Mouse (Mus musculus) embryonic fibroblast, embryonic 13.5 days (primary cell): Measurements from ENCODE around the gene Anapc15. TPM values are rescaled to one million over a fixed set of nuclear protein-coding genes. Genes with fewer than 3 reads are reported as not detected.

ENCODE experiments used
- H3K27ac ChIP-seq: 2 replicates; pipeline ENCODE4 v1.5.1; 2012; ENCODE audit warnings: low read length, control low read depth, inconsistent platforms; ENCODE audit not compliant: insufficient read depth
- H3K4me1 ChIP-seq: 2 replicates; pipeline ENCODE4 v1.6.1; 2011; ENCODE audit warnings: low read length; ENCODE audit not compliant: control insufficient read depth, insufficient read depth
- H3K4me3 ChIP-seq: 2 replicates; pipeline ENCODE4 v1.5.1; 2011; ENCODE audit warnings: mild to moderate bottlenecking, control low read depth, low read length; ENCODE audit not compliant: insufficient read depth
- CTCF ChIP-seq: IDR thresholded peaks from 2 replicates; pipeline ENCODE4 v1.5.1; 2011; ENCODE audit warnings: mild to moderate bottlenecking, control low read depth, low read length, moderate library complexity, borderline replicate concordance; ENCODE audit not compliant: insufficient read depth
- POLR2A ChIP-seq: IDR thresholded peaks from 2 replicates; pipeline ENCODE4 v1.6.1; 2011; ENCODE audit warnings: low read depth, mild to moderate bottlenecking, control low read depth, low read length, moderate library complexity
- polyA plus RNA-seq: library from polyadenylated mRNA; stranded (reverse); fragments of >200 nt; gene quantifications from 2 replicates; pipeline ENCODE4 v1.2.4, GENCODE M21; 2011; ENCODE audit warnings: low read depth; ENCODE audit not compliant: missing spikeins, insufficient read length

Gene Anapc15
- polyA plus RNA-seq, 1 experiment, result 47.1 TPM

DNA sequence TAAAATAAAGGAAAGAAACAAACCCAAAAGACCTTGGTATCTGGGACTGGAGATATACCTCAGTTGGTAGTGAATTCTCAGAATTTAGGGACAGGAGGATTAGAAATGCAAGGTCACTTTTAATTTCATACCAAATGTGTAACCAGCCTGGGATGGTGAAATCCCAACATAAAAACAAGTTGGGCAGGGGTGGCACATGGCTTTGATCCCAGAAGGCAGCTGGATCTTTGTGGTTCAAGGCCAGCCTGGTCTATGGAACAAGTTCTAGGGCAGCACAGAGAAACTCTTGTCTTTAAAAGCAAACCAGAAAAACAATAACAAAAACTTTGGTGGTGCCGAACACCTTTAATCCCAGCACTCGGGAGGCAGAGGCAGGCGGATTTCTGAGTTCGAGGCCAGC is 4.0 kb downstream of the Anapc15 start:
- Histone ChIP-seq H3K4me3 (no peak overlapping the region), H3K27ac (no peak overlapping the region), H3K4me1 (no peaks in the 10 kb centered on the region; the same call in 1 of the 2 replicates)
- TF ChIP-seq POLR2A, result no peak
- no peak for TF ChIP-seq CTCF

DNA sequence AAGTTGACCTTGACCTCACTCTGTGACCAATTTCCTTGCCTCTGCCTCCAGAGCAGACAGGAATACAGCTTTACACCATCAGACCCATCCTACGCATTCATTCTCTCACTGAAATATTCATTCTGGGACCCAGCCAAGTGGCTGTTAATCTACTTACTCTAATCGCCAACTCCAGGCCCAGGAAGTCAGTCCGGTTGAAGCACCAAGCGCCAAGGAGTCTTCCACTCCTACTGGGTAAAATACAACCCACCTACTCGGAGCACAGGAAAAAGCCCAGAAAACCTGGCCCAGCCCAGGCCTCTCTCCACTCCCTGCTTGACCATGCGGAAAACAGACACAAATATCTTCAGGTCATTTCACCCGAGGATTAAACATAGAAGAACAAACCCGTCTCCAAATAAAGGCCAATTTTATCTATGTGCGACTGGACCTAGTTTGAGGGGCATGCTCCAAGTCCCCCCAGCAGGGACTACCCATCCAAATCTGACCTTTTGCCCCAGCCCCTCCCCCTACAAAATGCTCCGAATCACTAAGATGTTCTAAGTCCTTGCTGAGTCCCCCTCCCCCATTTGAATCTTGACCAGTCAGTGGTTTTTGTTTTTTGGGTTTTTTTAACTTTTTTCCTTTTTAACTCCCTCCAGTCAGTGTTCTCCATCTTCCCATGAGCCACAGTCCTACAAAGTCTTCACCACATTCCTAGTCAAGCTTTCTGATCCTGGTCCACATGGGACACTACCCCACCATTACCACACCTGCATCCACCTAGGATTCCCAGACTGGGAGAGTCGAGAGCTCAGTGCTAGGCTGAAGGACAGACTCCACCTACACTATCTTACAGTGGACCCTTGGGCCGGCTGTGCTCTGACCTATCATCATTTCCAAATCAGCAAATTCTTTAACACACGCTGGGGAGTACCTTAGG is 5.0 kb downstream of the Anapc15 start:
- no peak overlapping the region for H3K27ac ChIP-seq
- H3K4me3 ChIP-seq, result no peak overlapping the region
- TF ChIP-seq CTCF (no peak), POLR2A (no peak)
- no peaks in the 10 kb centered on the region; the same call in 1 of the 2 replicates for H3K4me1 ChIP-seq

DNA sequence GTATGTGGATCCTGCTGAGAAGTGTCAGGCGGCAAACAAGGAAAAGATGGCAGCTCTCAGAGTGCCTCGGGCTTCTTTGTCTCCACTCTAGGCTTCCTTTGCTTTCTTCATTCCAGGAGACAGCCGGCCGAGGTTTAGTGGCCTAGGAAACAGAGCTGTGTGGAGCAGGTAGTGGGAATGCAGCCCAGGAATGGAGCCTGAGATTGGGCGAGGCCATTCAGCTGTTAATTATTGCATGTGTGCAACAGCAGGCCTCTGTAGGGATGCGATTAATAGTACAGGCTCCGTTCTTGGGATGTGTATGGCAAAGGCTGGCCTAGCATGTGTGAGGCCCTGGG is 5.6 kb downstream of the Anapc15 start:
- Histone ChIP-seq H3K4me3 (no peak overlapping the region), H3K27ac (no peak overlapping the region), H3K4me1 (no peaks in the 10 kb centered on the region; the same call in 1 of the 2 replicates)
- no peak for TF ChIP-seq POLR2A
- TF ChIP-seq CTCF, result no peak

GRCm38 (mm10) chr7:101870629-101871028 is 7.1 kb downstream of the Anapc15 start, which contains the start of gene Folr1:
Gene Folr1, minus strand, starts transcription at chr7:101870788.
- no peak for TF ChIP-seq CTCF
- no peak for TF ChIP-seq POLR2A
- Histone ChIP-seq H3K4me1 (no peaks in the 10 kb centered on the region; the same call in 1 of the 2 replicates), H3K27ac (no peak within 1 kb of the TSS)

GRCm38 (mm10) chr7:101871296-101871695 is 7.8 kb downstream of the Anapc15 start:
- Histone ChIP-seq H3K27ac (no peak overlapping the region), H3K4me1 (no peaks in the 10 kb centered on the region; the same call in 1 of the 2 replicates), H3K4me3 (no peak overlapping the region)
- TF ChIP-seq POLR2A (no peak), CTCF (no peak)

More at GRCm38 (mm10) chr7:101870629-101871028, 7.1 kb downstream of the Anapc15 start, which contains the start of gene Folr1:
- no peak within 1 kb of the TSS for H3K4me3 ChIP-seq

DNA sequence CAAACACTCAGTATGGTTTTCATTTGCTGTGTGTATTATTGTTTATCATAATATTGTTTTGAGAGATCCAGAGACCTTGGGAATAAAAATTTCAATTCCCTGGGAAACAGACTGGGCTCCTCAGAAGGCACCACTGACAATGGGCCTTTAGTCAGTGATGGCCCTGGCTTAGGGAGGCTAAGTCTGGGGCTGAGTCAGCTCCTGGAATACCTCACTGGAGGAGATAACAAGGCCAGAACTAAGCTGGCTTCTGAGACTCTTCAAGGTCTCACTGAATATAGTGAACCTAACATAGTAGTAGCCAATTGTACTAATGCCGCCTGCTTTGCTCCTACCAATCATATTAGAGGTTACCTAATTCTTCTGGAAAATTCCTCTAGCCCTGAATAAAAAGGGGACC is 12.5 kb downstream of the Anapc15 start:
- no peak overlapping the region for H3K27ac ChIP-seq
- H3K4me3 ChIP-seq, result no peak overlapping the region
- H3K4me1 ChIP-seq, result no peaks in the 10 kb centered on the region
- TF ChIP-seq POLR2A (no peak), CTCF (no peak)

DNA sequence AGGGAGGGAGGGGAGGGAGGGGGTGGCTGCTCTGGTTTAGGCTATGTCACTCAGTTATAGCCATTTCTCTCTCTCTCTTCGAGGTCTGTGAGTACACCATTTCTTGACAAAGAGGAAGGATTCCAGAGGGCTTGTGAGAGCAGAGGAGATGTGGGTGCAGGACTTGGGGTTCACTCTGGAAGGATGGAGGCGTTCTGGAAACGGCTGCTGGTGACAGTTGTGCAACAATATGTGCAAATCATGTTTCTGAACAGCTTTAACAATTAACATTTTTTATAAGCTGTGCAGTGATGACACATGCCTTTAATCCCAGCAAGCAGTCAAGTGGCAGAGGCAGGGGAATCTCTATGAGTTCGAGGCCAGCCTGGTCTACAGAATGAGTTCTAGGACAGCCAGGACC is 17.3 kb downstream of the Anapc15 start:
- H3K4me3 ChIP-seq, result no peak overlapping the region
- TF ChIP-seq POLR2A, result no peak
- TF ChIP-seq CTCF, result no peak
- no peaks in the 10 kb centered on the region for H3K4me1 ChIP-seq
- no peak overlapping the region for H3K27ac ChIP-seq

- TF ChIP-seq CTCF, result no peak
- no peak for TF ChIP-seq POLR2A
- Histone ChIP-seq H3K4me3 (no peak overlapping the region), H3K27ac (no peak overlapping the region), H3K4me1 (no peaks in the 10 kb centered on the region)
Observed at GRCm38 (mm10) chr7:101882413-101883154, 19.1 kb downstream of the Anapc15 start.

DNA sequence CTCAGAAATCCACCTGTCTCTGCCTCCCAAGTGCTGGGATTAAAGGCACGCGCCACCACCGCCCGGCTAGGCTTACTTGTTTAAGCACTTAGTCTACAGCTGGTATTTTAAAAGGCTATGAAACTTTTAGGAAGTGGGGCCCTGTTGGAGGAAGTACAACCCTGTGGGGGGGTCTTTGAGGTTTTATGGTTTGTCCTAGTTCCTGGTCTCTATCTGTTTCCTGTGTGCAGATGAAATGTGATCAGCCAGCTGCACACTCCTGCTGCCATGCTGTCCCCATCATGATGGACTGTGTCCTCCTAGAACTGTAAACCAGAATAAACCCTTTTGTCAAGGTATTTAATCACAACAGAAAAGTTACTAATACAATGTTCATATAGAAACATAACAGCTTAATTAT is 20.6 kb downstream of the Anapc15 start:
- Histone ChIP-seq H3K4me3 (no peak overlapping the region), H3K27ac (no peak overlapping the region), H3K4me1 (no peaks in the 10 kb centered on the region)
- TF ChIP-seq CTCF (no peak), POLR2A (no peak)
